Mouse (Mus musculus): ENCODE results near the gene Prps2.
"Not testable (repeated sequence)": the region's sequence is repeated elsewhere in the genome, so short reads cannot be mapped to it uniquely, and the experiment has no call there.

GRCm38 (mm10) chrX:167302061-167302460, 80.5 kb downstream of the Prps2 start:
- TF ChIP-seq ZC3H11A (IDR thresholded peaks at IDR 0.05; ENCODE audit: borderline replicate concordance, low read depth, low read length); CHD2 (IDR thresholded peaks at IDR 0.05; ENCODE audit: low read depth, low read length); ZNF384 (IDR thresholded peaks at IDR 0.05; ENCODE audit: low read depth, low read length); HCFC1 (IDR thresholded peaks at IDR 0.05; ENCODE audit: borderline replicate concordance, insufficient read depth, low read length); MAFK (IDR thresholded peaks at IDR 0.05; ENCODE audit: insufficient read depth, low read depth, low read length): not testable (repeated sequence)

Data from ES-E14 (cell line).